Mouse (Mus musculus): Measurements from ENCODE around the gene Vmn1r175. TPM values are rescaled to one million over a fixed set of nuclear protein-coding genes. Genes with fewer than 3 reads are reported as not detected.

Gene Vmn1r175
- total RNA-seq (2023), result not detected

DNA sequence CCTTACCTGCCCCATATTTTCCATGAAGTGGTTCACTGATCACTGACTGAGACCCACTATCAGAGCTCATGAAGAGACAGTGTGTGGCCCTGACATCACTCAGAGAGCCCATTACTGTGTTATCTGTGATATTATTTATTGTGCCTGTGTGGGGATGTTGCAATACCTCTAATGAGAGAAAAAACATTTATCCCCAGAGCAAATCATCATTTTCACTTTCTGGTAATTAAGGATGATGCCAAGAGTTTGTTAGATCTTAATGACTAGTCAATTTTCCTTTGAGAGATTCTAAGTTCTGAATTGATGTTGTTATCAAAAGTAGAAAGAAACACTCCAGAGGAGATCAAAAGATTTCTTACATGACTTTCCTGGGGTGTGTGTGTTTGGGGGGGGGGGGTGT lies at the start of gene Vmn1r175:
Gene Vmn1r175, minus strand, starts transcription at position 101 of the 400 bp plus-strand sequence.

GRCm38 (mm10) chr7:23837272-23837671 lies 26.8 kb upstream of the Vmn1r175 start, which contains the start of gene Vmn1r176:
Vmn1r176 (minus strand) TSS chr7:23837372.

Other genes with a start within 250 kb of the Vmn1r175 start
- not detected for gene Vmn1r169, start 235.1 kb downstream of the Vmn1r175 start, total RNA-seq (2023)
- not detected for gene Vmn1r170, start 204.5 kb downstream of the Vmn1r175 start, total RNA-seq (2023)
- not detected for gene Vmn1r171, start 179.9 kb downstream of the Vmn1r175 start, total RNA-seq (2023)
- not detected for gene Vmn1r172, start 152.3 kb downstream of the Vmn1r175 start, total RNA-seq (2023)
- gene Vmn1r173, start 109.9 kb downstream of the Vmn1r175 start, total RNA-seq (2023), result not detected
- not detected for gene Vmn1r174, start 58.4 kb downstream of the Vmn1r175 start, total RNA-seq (2023)
- not detected for gene Vmn1r176, start 26.7 kb upstream of the Vmn1r175 start, total RNA-seq (2023)
- not detected for gene Vmn1r177, start 55.8 kb upstream of the Vmn1r175 start, total RNA-seq (2023)
- gene Vmn1r178, start 81.4 kb upstream of the Vmn1r175 start, total RNA-seq (2023), result not detected
- gene Vmn1r179, start 116.3 kb upstream of the Vmn1r175 start, total RNA-seq (2023), result not detected
- gene Vmn1r180, start 140.0 kb upstream of the Vmn1r175 start, total RNA-seq (2023), result not detected
- not detected for gene Vmn1r181, start 164.0 kb upstream of the Vmn1r175 start, total RNA-seq (2023)
- not detected for gene V1rd19, start 191.0 kb upstream of the Vmn1r175 start, total RNA-seq (2023)
- not detected for gene Vmn1r183, start 242.6 kb upstream of the Vmn1r175 start, total RNA-seq (2023)